Mouse (Mus musculus) mouse embryonic stem cell (cell line): ENCODE measurements at regions not wholly inside any gene's neighbourhood (a gene's known extent, or its start where the extent isn't known, plus 50 kb on each side); places are given as distances from the start of the nearest gene placed in this dataset.
"Not testable (repeated sequence)": the region's sequence is repeated elsewhere in the genome, so short reads cannot be mapped to it uniquely, and the experiment has no call there.

Experiments used
- in situ Hi-C, 2 experiments: fragments of 300-500 bp; cut with MboI; formaldehyde crosslinking; loops; 1 replicate in 1 of 2; 3 replicates in 1 of 2; pipeline ENCODE4 v1.14.3; 2019 to 2020; ENCODE audit warnings: low sequenced_read_pairs in 2 of 2, low pct_unique_long_range_greater_than_20kb in 1 of 2, mixed read lengths in 1 of 2; ENCODE audit not compliant: unreplicated experiment in 1 of 2

- in situ Hi-C loops, result not testable (repeated sequence)
These were observed 231.8 kb upstream of the Gm6793 start for GRCm38 (mm10) chr8:112246629-112247028.

DNA sequence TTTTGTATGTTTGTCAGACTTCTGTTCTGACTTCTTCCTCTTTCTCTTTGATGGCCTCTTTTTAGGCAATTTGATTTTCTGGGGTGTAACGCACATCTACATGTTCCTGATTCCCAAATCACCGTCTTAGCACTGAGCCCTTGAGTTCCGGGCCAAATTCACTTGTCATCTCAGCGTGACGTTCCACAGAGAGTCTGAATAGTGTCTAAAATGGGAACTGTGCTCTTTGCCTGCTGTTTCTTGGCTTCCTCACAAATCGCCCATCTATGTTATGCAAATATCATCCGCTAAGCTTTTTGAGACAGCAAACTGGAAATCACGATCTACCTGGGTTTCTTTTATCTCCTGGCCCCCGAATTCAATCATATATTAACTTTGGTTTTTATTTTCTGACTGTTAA lies 223.8 kb upstream of the Gm6793 start:
- in situ Hi-C loops, result no loop called here

DNA sequence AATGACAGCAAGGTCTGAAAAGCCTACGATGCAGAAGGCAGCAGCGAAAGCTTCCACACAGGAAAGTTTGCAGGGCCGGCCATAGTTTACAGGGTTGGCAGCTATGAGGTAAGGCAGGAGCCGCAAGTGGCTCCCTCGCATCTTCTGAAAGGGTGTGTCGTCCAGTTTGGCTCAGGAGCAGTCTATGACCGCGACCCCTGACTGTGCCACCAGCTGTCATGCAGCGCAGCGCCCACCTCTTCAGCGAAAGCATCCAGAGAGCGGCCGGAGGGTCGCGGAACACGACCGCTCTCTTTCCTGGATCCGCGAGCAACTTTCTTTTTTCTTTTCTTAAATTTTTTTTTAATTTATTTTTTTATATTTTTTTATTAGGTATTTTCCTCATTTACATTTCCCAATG lies 221.9 kb upstream of the Gm6793 start:
- in situ Hi-C loops, result not testable (repeated sequence)

- in situ Hi-C loops, result no loop called here
These were observed 204.8 kb upstream of the Gm6793 start for GRCm38 (mm10) chr8:112219656-112220055.

DNA sequence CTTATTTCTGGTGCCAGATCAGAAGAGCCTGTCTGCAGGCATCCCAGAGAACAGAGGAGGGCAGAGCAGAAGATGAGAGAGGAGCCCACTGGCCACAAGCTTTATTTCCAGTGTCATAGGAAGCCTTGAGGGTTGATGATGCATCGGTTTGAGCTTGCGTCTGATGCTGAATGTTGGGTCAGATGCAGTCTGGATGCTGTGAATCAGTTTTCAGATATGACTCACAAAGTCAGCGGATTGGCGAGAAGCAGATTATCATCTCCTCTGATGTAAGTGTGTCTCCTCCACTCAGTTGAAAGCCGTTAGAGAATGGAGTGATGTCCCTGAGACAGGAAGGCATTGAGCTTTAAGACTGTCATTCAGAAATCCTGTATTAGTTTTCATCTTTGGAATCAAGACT lies 197.3 kb upstream of the Gm6793 start:
- in situ Hi-C loops, result no loop called here

- in situ Hi-C loops, result no loop called here
These were observed 181.6 kb upstream of the Gm6793 start for GRCm38 (mm10) chr8:112196423-112196822.

DNA sequence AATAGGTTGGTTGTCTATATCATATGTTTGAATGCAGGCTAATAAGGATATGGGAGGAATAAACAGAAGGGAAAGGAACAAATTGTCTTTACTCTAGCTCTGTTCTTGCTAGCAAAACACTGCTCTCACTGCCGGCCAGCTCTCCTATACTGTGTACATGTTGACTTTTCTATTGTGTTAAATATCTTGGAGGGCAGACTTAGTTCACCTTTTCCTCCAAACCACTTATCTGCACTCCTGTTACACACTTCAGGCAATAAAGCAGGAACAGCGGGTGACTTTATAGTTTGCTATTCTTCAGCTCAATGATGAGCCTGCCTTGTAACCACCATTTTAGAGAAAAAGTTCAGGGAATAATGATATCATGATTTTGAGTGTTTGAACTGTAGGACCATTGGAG lies 181.0 kb upstream of the Gm6793 start:
- in situ Hi-C loops, result no loop called here

DNA sequence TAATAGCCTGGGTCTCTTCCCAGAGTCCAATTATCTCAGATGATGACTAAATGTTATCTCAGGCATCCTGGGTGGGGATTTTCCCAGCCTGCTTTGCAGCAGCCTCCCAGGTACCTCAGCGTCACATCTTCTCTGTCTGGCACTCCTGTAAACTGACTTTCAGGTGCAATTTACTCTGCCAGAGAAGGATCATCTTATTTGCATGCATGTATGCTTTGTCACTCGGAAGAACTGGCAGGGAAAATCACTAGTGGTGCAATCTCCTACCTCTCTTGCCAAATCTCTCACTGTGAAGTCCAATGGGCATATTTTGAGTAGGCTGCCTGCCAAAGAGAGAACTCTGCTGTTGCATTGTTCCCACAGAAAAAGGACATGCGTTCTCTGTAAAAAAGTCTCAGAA lies 177.0 kb upstream of the Gm6793 start:
- in situ Hi-C loops, result no loop called here

- in situ Hi-C loops, result no loop called here
These were observed 174.9 kb upstream of the Gm6793 start for GRCm38 (mm10) chr8:112189698-112190097.

GRCm38 (mm10) chr8:112170184-112170583 lies 155.3 kb upstream of the Gm6793 start:
- in situ Hi-C loops, result no loop called here

DNA sequence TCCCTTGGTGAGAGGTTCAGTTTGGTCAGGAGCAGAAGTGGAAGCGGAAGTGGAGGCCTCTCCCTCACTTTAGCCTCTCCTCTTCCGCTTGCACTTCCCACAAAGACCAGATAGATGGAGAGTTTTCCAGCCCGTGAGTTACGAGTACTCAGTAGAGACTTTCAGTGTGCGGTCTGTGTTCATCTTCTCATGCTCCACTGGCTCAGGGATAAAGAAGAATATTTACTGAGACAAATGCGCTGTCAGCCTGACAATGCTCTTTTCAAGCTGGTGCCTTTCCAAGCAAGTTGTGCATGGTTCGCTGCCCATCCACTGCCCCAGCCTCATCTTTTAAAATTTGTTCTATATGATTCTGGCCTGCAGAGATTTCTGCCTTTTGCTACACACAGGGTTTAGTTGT lies 141.8 kb upstream of the Gm6793 start:
- in situ Hi-C loops, result no loop called here

DNA sequence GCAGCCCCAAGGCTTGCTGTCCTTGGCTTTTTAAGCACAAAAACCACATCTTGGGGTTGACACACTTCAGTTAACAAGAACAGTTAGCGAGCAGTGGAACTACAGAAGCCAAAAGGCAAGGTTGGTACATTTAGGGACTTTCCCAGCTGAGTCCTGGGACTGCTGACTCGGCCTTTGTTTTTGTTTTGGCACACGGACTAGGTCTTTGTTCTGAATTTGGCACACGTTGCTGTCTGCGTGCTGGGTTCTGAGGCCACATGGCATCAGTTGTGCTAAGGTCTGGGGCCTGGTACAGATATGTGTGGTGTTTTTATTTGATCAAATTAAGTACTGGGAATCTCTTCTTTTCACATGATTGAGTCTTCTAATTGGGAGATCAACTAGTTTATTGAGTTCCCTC lies 124.1 kb upstream of the Gm6793 start:
- in situ Hi-C loops, result no loop called here

DNA sequence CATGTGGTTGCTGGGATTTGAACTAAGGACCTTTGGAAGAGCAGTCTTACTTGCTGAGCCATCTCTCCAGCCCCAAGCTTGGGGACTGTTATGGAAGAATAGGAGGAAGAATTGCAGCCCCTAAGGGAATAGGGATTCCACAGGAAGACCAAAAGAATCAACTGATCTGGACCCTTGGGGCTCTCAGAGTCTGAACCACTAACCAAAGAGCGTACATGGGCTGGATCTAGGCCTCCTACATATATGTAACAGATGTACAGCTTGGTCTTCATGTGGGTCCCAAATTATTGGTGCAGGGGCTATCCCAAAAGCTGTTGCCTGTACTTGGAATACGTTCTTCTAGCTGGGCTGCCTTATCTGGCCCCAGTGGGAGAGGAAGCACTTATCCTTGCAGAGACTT lies 115.4 kb upstream of the Gm6793 start:
- in situ Hi-C loops, result no loop called here

GRCm38 (mm10) chr8:112128833-112129518 lies 114.1 kb upstream of the Gm6793 start:
- in situ Hi-C loops, result no loop called here

DNA sequence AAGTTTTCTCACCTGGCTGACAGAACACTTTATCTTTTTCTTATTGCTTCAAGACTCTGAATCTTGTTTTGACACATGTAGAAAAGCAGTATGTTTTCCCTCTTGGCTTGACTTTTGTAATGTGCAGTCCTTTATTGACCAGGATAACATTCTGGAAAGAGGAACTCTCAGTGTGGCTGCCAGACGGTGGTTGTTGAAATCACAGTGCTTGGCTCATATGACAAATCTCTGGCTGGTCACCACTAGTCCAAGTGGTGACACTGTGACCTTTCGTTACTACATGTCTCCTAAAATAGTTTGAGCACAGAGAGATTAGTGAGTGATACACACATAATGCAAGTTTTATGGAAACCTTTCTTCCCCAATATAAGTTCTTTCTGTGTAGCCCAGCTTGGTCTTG lies 97.1 kb upstream of the Gm6793 start:
- in situ Hi-C loops, result no loop called here

- in situ Hi-C loops, result loop anchor here in 1 of 2 experiments (25.0 kb wide), 1 partner anchor 414 kb away; no protein-coding TSS in a partner anchor
These were observed 83.2 kb upstream of the Gm6793 start for GRCm38 (mm10) chr8:112097883-112098635.

DNA sequence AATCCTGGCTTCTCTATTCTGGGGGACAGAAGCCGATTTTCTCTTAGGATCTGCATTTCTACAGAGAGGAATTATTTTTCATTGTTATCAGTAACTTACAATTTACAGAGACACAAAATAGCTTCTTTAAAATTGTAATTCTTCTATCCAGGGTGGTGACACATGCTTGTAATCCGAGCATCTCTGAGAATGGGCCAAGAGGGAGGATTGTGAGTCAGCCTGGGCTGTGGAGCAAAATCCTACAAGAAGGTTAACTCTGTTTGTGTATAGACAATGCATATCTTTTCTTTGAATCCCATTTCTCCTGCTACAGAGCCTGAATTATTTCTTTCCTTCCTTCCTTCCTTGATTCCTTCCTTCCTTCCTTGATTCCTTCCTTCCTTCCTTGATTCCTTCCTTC lies 80.0 kb upstream of the Gm6793 start:
- in situ Hi-C loops, result loop anchor here in 1 of 2 experiments (25.0 kb wide), 1 partner anchor 417 kb away; no protein-coding TSS in a partner anchor

DNA sequence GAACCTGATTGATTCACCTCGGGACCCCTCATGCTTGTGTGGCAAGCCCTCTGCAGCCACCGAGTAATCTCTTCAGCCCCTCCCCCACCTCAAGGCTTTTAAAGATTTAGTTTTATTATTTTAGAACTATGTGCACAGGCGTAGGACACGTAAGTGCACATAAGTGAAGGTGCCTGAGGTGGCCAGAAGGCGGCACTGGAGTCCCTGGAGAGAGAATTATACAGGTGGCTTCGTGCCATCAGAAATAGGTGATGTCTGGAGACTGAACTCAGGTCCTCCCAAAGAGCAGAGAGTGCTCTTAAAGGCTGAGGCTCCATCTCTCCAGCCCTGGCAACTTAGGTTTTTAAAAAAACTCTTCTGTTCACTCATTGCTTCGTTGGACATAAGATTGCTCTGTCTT lies 78.7 kb upstream of the Gm6793 start:
- in situ Hi-C loops, result loop anchor here in 1 of 2 experiments (25.0 kb wide), 1 partner anchor 419 kb away; no protein-coding TSS in a partner anchor

DNA sequence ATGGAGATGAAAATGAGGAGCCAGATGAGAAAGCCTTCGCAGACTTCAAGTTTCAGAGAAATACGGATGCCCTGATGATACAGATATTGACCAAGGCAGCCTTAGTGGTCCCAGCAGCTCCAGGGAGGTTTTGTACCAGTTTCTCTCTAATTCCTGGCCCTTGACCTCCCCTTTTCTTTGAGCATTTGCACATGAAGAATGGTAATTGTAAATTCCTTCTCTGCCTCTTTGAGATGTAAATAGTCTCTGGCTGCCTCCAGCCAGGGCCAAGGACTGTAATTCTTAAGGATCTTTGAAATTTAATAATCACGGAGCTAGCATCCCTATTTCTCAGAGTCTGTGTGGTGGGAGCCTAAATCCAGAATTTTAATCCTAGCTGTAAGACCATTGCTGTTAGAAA lies 78.0 kb upstream of the Gm6793 start:
- in situ Hi-C loops, result loop anchor here in 1 of 2 experiments (25.0 kb wide), 1 partner anchor 419 kb away; no protein-coding TSS in a partner anchor

GRCm38 (mm10) chr8:112078621-112079020 lies 63.8 kb upstream of the Gm6793 start:
- in situ Hi-C loops, result loop anchor here in 1 of 2 experiments (25.0 kb wide), 1 partner anchor 434 kb away; no protein-coding TSS in a partner anchor
